Mouse (Mus musculus): ENCODE data around the gene Ccm2. TPM values are rescaled to one million over a fixed set of nuclear protein-coding genes. Genes with fewer than 3 reads are reported as not detected.
"Not testable (repeated sequence)": the region's sequence is repeated elsewhere in the genome, so short reads cannot be mapped to it uniquely, and the experiment has no call there.

Ccm2 gene
- polyA plus RNA-seq, 1 experiment: 52.3 TPM

DNA sequence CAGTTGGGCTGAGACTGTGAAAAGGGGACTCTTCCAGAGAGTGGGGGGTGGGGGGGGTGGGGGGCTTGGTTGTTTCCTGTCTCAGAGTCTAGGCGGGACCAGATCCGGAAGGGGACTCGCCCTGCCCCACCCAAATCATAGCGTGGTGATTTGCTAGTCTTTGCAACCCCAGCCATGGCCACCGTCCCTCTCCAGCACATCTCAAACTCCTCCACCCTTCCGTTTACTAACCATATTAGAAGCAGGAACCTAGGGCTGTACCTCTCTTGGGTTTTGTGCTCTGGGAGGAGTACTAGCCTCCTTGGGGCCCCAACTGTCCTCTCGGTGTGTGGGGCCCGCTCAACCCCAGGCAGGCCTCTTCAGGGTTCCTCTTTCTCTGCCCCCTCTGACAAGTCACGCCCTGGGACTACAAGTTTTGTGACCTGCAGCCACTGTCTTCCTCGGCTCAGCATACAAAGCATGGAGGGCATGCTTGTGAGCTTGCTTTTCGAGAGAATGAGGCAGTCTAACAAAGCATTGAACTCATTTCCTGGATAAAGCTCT is 27.1 kb upstream of the Ccm2 start:
- Histone ChIP-seq H3K27ac (ENCODE audit: control insufficient read depth, insufficient read depth, low read depth, low read length, poor library complexity) (peak overlapping the region; percentile 75), H3K4me1 (ENCODE audit: control insufficient read depth, insufficient read depth, low read length) (no peaks in the 10 kb centered on the region; the same call in 1 of the 2 replicates), H3K4me3 (replicated peaks; ENCODE audit: control insufficient read depth, low read depth, low read length) (peak overlapping the region; percentile 85)
- TF ChIP-seq CTCF (IDR thresholded peaks at IDR 0.05; ENCODE audit: control insufficient read depth, insufficient read depth, low read length) (no peak), POLR2A (IDR thresholded peaks at IDR 0.05; ENCODE audit: borderline replicate concordance, control insufficient read depth, low read depth, low read length) (peak; percentile 46; the same call in 1 of the 2 replicates)
- WGBS: 3% methylated on average over 11 of the region's 11 CpGs

DNA sequence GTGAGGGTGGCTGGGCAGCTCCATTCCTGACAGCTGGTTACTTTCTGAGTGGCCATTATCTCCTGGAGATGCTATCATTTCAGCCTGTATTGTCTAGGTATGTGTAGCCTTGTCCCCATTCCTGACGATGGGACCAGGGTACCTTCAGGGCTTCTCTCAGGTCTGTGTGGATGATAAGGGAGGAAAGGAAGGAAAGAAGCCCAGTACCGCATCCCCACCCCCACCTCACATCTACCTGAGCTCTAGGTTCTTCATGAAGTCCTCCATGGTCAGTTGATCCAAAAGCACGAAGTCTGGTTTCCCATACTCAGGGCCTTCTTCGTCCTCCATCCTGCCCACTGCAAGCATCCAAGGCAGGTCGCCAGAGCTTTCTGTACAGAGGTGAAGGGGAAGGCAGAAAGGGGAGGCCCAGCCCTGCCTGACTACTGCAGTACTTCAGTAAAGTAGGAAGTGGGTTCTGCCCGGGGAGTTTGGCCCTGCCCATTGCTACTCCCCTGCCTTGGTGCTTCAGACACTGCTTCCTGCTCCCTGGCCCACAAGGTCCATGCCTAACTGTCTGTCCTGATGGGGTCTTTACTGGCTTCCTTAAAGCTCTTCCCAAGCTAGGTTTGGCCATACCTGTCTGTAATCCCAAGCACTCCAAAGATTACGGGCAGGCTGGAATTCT is 26.0 kb upstream of the Ccm2 start, which contains the start of gene Myo1g:
TSS of gene Myo1g (minus strand) at position 459 of the 667 bp plus-strand sequence.
- Histone ChIP-seq H3K4me3 (replicated peaks; ENCODE audit: control insufficient read depth, low read depth, low read length) (peak within 1 kb of the TSS; percentile 85), H3K4me1 (ENCODE audit: control insufficient read depth, insufficient read depth, low read length) (no peaks in the 10 kb centered on the region; the same call in 1 of the 2 replicates), H3K27ac (ENCODE audit: control insufficient read depth, insufficient read depth, low read depth, low read length, poor library complexity) (peak within 1 kb of the TSS; percentile 75)
- TF ChIP-seq POLR2A (IDR thresholded peaks at IDR 0.05; ENCODE audit: borderline replicate concordance, control insufficient read depth, low read depth, low read length) (peak; percentile 25; the same call in 1 of the 2 replicates), CTCF (IDR thresholded peaks at IDR 0.05; ENCODE audit: control insufficient read depth, insufficient read depth, low read length) (no peak)
- WGBS: 4% methylated on average over 7 of the region's 7 CpGs

DNA sequence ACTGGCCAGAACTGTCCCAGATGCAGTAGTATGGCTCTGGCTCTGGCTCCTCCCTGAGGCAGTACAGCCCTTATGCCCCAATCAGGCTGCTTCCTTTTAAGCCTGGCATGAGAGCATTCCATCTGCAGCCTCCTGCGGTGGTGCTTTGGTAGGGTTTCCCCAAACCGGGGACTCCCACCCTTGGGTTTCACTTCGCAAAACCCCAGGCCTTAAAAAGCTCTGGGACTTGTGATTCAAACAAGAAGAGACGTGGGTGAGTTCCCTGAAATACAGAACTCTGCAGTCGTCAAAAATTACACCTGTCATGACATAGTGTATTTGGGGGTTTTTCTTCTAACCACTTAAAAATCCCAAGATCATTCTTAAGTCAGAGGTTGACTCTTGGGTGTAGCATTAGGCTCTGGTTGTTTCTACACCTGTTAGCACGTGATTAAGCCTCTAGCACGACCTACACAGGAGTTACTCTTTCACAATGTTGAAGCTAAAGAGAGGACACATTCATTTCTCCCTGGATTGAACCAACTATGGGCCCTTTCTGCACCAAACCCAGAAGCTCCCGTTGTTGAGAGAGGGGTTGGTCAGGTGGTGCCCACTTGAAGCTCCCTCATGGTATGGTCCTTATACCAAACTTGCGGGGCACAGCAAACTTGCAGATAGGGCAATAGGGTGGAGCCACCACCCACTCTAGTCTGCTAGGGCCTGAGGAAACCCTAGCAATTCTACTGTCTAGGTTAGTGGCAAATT is 23.7 kb upstream of the Ccm2 start:
- no peak overlapping the region for H3K4me3 ChIP-seq (replicated peaks; ENCODE audit: control insufficient read depth, low read depth, low read length)
- H3K4me1 ChIP-seq (ENCODE audit: control insufficient read depth, insufficient read depth, low read length): no peaks in the 10 kb centered on the region; the same call in 1 of the 2 replicates
- TF ChIP-seq CTCF (IDR thresholded peaks at IDR 0.05; ENCODE audit: control insufficient read depth, insufficient read depth, low read length): no peak
- no peak for TF ChIP-seq POLR2A (IDR thresholded peaks at IDR 0.05; ENCODE audit: borderline replicate concordance, control insufficient read depth, low read depth, low read length)
- H3K27ac ChIP-seq (ENCODE audit: control insufficient read depth, insufficient read depth, low read depth, low read length, poor library complexity): peak overlapping the region; percentile 19; the same call in 1 of the 2 replicates
- 48% methylated on average over 9 of the region's 9 CpGs for WGBS

DNA sequence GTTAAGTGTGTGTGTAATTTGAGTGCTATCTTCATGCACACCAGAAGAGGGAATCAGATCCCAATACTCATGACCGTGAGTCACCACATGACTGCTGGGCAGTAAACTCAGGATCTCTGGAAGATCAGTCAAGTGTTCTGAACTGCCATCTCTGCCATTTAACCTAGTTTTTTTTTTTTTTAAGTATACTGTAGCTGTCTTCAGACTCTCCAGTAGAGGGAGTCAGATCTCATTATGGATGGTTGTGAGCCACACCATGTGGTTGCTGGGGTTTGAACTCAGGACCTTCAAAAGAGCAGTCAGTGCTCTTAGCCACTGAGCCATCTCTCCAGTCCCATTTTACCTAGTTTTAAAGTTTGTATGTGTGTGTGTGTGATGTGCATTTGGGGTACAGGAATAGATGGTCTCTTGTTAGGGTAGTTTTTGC is 23.0 kb upstream of the Ccm2 start:
- Histone ChIP-seq H3K4me3 (replicated peaks; ENCODE audit: control insufficient read depth, low read depth, low read length) (no peak overlapping the region), H3K4me1 (ENCODE audit: control insufficient read depth, insufficient read depth, low read length) (no peaks in the 10 kb centered on the region; the same call in 1 of the 2 replicates), H3K27ac (ENCODE audit: control insufficient read depth, insufficient read depth, low read depth, low read length, poor library complexity) (no peak overlapping the region)
- 50% methylated on average over 1 of the region's 1 CpGs for WGBS
- TF ChIP-seq POLR2A (IDR thresholded peaks at IDR 0.05; ENCODE audit: borderline replicate concordance, control insufficient read depth, low read depth, low read length) (no peak), CTCF (IDR thresholded peaks at IDR 0.05; ENCODE audit: control insufficient read depth, insufficient read depth, low read length) (no peak)

DNA sequence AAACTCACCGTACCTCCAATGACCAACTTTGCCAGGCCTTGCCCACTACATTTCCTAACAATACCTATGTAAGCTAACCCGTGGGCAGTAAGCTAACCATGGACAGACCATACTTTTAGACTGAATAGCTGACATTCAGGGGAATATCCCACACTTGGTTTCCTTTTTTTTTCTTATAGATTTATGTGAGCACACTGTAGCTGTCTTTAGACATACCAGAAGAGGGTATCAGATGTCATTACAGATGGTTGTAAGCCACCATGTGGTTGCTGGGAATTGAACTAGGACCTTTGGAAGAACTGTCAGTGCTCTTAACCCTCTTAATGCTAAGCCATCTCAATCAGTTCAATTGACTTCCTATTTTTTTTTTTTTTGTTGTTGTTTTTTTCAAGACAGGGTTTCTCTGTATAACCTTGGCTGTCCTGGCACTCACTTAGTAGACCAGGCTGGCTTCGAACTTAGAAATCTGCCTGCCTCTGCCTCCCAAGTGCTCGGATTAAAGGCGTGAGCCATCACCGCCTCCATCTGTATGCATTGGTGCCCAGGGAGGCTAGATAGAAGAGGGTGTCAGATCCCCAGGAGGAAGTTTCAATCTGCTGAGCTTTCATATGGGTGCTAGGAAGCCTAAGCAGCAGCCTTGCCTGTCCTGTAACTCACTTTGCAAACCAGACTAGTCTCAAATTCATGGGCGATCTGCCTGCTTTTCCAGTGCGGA is 22.4 kb upstream of the Ccm2 start:
- H3K4me3 ChIP-seq (replicated peaks; ENCODE audit: control insufficient read depth, low read depth, low read length): no peak overlapping the region
- H3K4me1 ChIP-seq (ENCODE audit: control insufficient read depth, insufficient read depth, low read length): no peaks in the 10 kb centered on the region; the same call in 1 of the 2 replicates
- TF ChIP-seq CTCF (IDR thresholded peaks at IDR 0.05; ENCODE audit: control insufficient read depth, insufficient read depth, low read length) (no peak), POLR2A (IDR thresholded peaks at IDR 0.05; ENCODE audit: borderline replicate concordance, control insufficient read depth, low read depth, low read length) (no peak)
- no peak overlapping the region for H3K27ac ChIP-seq (ENCODE audit: control insufficient read depth, insufficient read depth, low read depth, low read length, poor library complexity)
- 81% methylated on average over 8 of the region's 8 CpGs for WGBS

DNA sequence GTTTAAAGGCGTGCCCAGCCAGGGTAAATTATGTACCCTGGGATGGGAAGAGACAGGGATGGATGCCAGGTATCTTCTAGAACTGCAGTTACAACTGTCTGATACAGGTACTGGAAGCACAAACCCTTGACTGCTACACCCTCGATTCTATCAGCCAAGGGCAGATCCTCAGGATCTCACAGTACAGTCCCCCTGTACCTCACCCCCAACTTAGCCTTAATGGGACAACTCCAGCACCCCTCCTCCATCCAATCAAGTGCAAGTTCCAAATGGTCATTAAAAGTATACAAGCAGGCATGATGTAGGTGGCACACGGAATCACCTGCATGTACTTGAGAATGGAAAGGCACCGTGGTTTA is 21.8 kb upstream of the Ccm2 start:
- H3K27ac ChIP-seq (ENCODE audit: control insufficient read depth, insufficient read depth, low read depth, low read length, poor library complexity): no peak overlapping the region
- TF ChIP-seq CTCF (IDR thresholded peaks at IDR 0.05; ENCODE audit: control insufficient read depth, insufficient read depth, low read length): no peak
- no peak for TF ChIP-seq POLR2A (IDR thresholded peaks at IDR 0.05; ENCODE audit: borderline replicate concordance, control insufficient read depth, low read depth, low read length)
- no peak overlapping the region for H3K4me3 ChIP-seq (replicated peaks; ENCODE audit: control insufficient read depth, low read depth, low read length)
- no peaks in the 10 kb centered on the region; the same call in 1 of the 2 replicates for H3K4me1 ChIP-seq (ENCODE audit: control insufficient read depth, insufficient read depth, low read length)
- WGBS: 81% methylated on average over 4 of the region's 4 CpGs

DNA sequence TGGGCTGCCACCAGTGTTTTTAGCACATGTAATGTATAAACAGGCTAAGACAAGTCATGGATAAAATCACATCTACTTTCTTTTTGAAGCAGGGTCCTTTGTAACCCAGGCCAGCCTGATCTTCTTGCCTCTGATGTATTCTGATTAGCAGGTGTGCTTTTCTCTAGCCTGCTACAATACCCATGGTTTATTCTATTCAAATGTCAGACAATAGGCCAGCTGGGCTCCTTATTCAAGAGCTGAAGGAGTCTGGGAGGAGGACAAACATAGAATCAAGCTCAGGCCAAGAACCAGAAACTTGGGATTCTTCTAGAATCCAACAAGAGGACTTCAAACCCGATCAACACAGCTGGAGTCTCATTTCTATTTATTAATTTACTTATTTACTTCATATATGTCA is 21.4 kb upstream of the Ccm2 start:
- H3K4me3 ChIP-seq (replicated peaks; ENCODE audit: control insufficient read depth, low read depth, low read length): no peak overlapping the region
- 76% methylated on average over 1 of the region's 1 CpGs for WGBS
- H3K27ac ChIP-seq (ENCODE audit: control insufficient read depth, insufficient read depth, low read depth, low read length, poor library complexity): no peak overlapping the region
- TF ChIP-seq CTCF (IDR thresholded peaks at IDR 0.05; ENCODE audit: control insufficient read depth, insufficient read depth, low read length) (no peak), POLR2A (IDR thresholded peaks at IDR 0.05; ENCODE audit: borderline replicate concordance, control insufficient read depth, low read depth, low read length) (no peak)
- H3K4me1 ChIP-seq (ENCODE audit: control insufficient read depth, insufficient read depth, low read length): no peaks in the 10 kb centered on the region; the same call in 1 of the 2 replicates

DNA sequence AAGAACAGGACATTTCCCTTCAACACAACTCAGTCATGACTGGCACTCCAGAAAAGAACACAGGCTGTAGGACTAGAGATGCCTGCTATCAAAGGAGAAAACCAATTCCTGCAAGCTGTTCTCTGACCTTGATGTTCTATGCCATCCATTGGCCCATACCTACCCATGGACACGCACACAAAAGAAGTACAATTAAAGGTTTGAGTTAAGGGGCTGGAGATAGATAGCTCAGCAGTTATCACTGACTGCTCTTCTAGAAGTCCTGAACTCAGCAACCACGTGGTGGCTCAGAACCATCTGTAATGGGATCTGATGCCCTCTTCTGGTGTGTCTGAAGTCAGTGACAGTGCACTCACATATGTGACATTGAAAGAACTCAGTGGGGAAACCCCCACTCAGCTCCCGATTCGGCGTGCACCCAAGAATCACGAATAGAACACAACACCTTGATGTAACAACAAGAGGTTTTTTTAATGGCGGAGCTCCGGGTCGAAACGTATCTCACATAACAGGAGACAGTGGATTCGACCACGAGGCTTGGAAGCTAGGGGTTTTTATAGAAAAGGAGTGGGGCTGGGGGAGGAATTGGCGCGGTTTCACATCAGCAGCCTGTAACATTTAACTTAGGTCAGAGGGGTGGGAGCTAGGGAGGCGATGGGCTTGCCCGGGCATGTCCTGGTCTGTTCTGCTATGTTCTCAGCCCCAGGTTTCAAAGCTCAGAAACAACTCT is 20.0 kb upstream of the Ccm2 start:
- WGBS: 9% methylated on average over 12 of the region's 16 CpGs
- not testable (repeated sequence) for H3K27ac ChIP-seq (ENCODE audit: control insufficient read depth, insufficient read depth, low read depth, low read length, poor library complexity); H3K4me1 ChIP-seq (ENCODE audit: control insufficient read depth, insufficient read depth, low read length); H3K4me3 ChIP-seq (replicated peaks; ENCODE audit: control insufficient read depth, low read depth, low read length)
